Comparison of ENCODE assay signal across 7 mouse cellular contexts in the genomic region with DNA sequence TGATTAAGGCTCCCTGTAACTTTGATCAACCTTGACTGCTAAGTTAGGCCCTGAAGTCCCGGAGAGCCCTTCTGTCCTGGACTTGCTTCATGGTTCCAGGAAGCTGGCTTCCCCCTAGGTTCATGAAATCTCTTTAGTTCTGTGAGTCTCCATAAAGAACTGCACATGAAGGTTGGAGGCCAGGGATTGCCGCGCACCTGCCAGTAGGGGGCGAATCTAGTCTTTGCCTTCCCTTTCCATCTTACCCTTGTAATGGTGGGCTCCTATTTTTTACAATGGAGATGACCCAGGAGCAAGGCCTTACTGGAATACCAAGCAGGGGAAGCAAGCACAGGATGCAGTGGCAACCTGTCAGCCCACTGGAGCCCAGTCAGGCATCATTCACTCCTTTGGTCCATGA. TPM values are rescaled to one million over a fixed set of nuclear protein-coding genes. Genes with fewer than 3 reads are reported as not detected.
DNase-seq lines count a peak whose midpoint lies in the region; ATAC-seq lines count a peak whose summit lies in the region.

No protein-coding gene starts in this region.

- H3K9ac ChIP-seq in kidney, embryonic 15.5 days: no peak overlapping the region

- no peaks in the 10 kb centered on the region for H3K27me3 ChIP-seq in kidney, embryonic 15.5 days

- DNase-seq in kidney, postnatal 10 days: peak; percentile 47
- DNase-seq in R1 (ENCODE audit: low read depth, low spot score): peak; percentile 79
- peak; percentile 54 to 60 for DNase-seq in kidney, postnatal 4 days
- peak; percentile 27 to 61 for DNase-seq in spleen, postnatal 10 days (ENCODE audit: low spot score in 2 of 2)
- DNase-seq in frontal cortex, postnatal 36 days (ENCODE audit: low spot score in 2 of 2): no peak
- DNase-seq in cerebellum, adult 8-10 months: no peak

- no peak for ATAC-seq in kidney, embryonic 15.5 days (replicated peaks; ENCODE audit: low FRiP score)

- no peaks in the 10 kb centered on the region for H3K4me1 ChIP-seq in kidney, embryonic 15.5 days

- no peaks in the 10 kb centered on the region for H3K36me3 ChIP-seq in kidney, embryonic 15.5 days

- 39% methylated on average over 4 of the region's 4 CpGs for WGBS in kidney, embryonic 15.5 days

- no peak overlapping the region for H3K27ac ChIP-seq in kidney, embryonic 15.5 days

- H3K9me3 ChIP-seq in kidney, embryonic 15.5 days (replicated peaks): no peaks in the 10 kb centered on the region

- no peak overlapping the region for H3K4me2 ChIP-seq in kidney, embryonic 15.5 days

- no peak overlapping the region for H3K4me3 ChIP-seq in kidney, embryonic 15.5 days (replicated peaks)

RNA-seq across cellular contexts. Expression of a gene that starts 40.0 kb away (rescaled TPM):
- polyA plus RNA-seq in kidney, embryonic 15.5 days (2015; fragmentation: Nextera tagmentation; extraction: Ambion mirVana): 12.7 and 14.2 TPM in 2 replicates

RNA-seq across cellular contexts. Expression of a gene that starts 47.8 kb away (rescaled TPM):
- 24.3 and 25.6 TPM in 2 replicates for polyA plus RNA-seq in kidney, embryonic 15.5 days (2015; fragmentation: Nextera tagmentation; extraction: Ambion mirVana)

Comparison
In these comparisons a context has a peak if more than half of its experiments do, and no peak if none do; other contexts are left out.
1. DNase-seq: peak in kidney, postnatal 10 days (single experiment), R1 (single experiment), kidney, postnatal 4 days (2 of 2) and spleen, postnatal 10 days (2 of 2); none in frontal cortex, postnatal 36 days (0 of 2) and cerebellum, adult 8-10 months (single experiment).